ENCODE assay signal across 8 mouse cellular contexts in the genomic region with DNA sequence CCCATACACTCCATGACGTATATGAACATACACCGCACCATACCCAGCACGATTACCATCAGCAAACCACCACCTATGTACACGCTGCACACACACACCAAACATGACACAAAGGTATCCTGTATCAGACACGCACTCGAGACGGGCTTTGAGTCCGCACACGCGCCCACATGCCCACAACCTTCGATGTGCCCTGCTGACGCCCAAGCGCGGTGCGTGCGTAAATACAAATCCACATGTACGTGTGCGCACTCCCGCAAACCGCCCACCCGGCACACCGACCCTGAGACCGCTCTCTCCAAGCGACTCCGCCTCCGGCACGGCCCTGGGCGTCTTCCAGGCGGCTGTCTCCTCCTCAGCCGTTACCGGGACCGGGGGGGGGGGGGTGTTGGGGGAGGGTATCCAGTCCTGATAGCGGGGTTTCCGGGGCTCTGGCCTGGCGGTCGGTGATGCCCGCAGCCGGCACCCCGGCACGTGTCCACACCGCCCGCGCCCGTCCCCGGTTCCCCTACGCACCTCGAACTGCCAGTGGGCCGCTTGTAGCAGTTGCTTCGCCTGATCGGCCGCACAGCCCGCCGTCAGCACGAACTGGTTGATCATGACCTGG. TPM values are rescaled to one million over a fixed set of nuclear protein-coding genes. Genes with fewer than 3 reads are reported as not detected.
DNase-seq lines count a peak whose midpoint lies in the region; ATAC-seq and TF ChIP-seq lines count a peak whose summit lies in the region.

No protein-coding gene starts in this region.

- no peak for TF ChIP-seq POLR2A in ES-Bruce4 (IDR thresholded peaks at IDR 0.05; ENCODE audit: insufficient read depth, low read length)

- TF ChIP-seq CTCF in ES-Bruce4 (IDR thresholded peaks at IDR 0.05; ENCODE audit: low read depth, low read length), result no peak
- TF ChIP-seq CTCF in hindbrain, postnatal 0 days (IDR thresholded peaks at IDR 0.05; ENCODE audit: low read depth), result no peak

- H3K4me2 ChIP-seq in heart, embryonic 15.5 days, result peak overlapping the region; percentile 90
- peak overlapping the region; percentile 63 for H3K4me2 ChIP-seq in hindbrain, postnatal 0 days (ENCODE audit: low read depth, low read length)
- peak overlapping the region; percentile 96 for H3K4me2 ChIP-seq in liver, embryonic 11.5 days
- peak overlapping the region; percentile 81 for H3K4me2 ChIP-seq in neural tube, embryonic 14.5 days (ENCODE audit: low read depth, low read length)

- peak; percentile 7 for ATAC-seq in heart, embryonic 15.5 days (replicated peaks; ENCODE audit: insufficient number of reproducible peaks, insufficient read depth, low FRiP score, low read depth)
- peak; percentile 33 for ATAC-seq in hindbrain, postnatal 0 days
- peak; percentile 22 for ATAC-seq in liver, embryonic 11.5 days (replicated peaks; ENCODE audit: low FRiP score)
- peak; percentile 38 for ATAC-seq in neural tube, embryonic 14.5 days (ENCODE audit: low read depth)

- no peaks in the 10 kb centered on the region for H3K9me3 ChIP-seq in heart, embryonic 15.5 days (replicated peaks)
- no peaks in the 10 kb centered on the region for H3K9me3 ChIP-seq in ES-Bruce4 (replicated peaks; ENCODE audit: control insufficient read depth, insufficient read depth, low read length, poor library complexity, severe bottlenecking)
- H3K9me3 ChIP-seq in hindbrain, postnatal 0 days (ENCODE audit: low read length), result no peaks in the 10 kb centered on the region
- no peaks in the 10 kb centered on the region for H3K9me3 ChIP-seq in liver, embryonic 11.5 days (ENCODE audit: control insufficient read depth, low read length)
- no peaks in the 10 kb centered on the region for H3K9me3 ChIP-seq in neural tube, embryonic 14.5 days (ENCODE audit: control insufficient read depth, low read length)

- H3K4me3 ChIP-seq in heart, embryonic 15.5 days, result peak overlapping the region; percentile 95
- peak overlapping the region; percentile 74 for H3K4me3 ChIP-seq in ES-Bruce4 (ENCODE audit: low read depth, low read length)
- H3K4me3 ChIP-seq in hindbrain, postnatal 0 days (ENCODE audit: low read length), result peak overlapping the region; percentile 81
- peak overlapping the region; percentile 89 for H3K4me3 ChIP-seq in liver, embryonic 11.5 days (ENCODE audit: low read depth, low read length)
- peak overlapping the region; percentile 75 for H3K4me3 ChIP-seq in neural tube, embryonic 14.5 days (ENCODE audit: low read depth, low read length)

- peak overlapping the region; percentile 100 for H3K27ac ChIP-seq in heart, embryonic 15.5 days
- H3K27ac ChIP-seq in ES-Bruce4 (ENCODE audit: insufficient read depth, low read length), result peak overlapping the region; percentile 71; the same call in 1 of the 2 replicates
- H3K27ac ChIP-seq in hindbrain, postnatal 0 days, result peak overlapping the region; percentile 98
- peak overlapping the region; percentile 100 for H3K27ac ChIP-seq in liver, embryonic 11.5 days (ENCODE audit: low read depth, low read length)
- peak overlapping the region; percentile 99 for H3K27ac ChIP-seq in neural tube, embryonic 14.5 days (ENCODE audit: low read depth, low read length)

- no peaks in the 10 kb centered on the region for H3K27me3 ChIP-seq in heart, embryonic 15.5 days
- H3K27me3 ChIP-seq in ES-Bruce4 (ENCODE audit: control insufficient read depth, insufficient read depth, low read length, poor library complexity, severe bottlenecking), result no peaks in the 10 kb centered on the region
- H3K27me3 ChIP-seq in hindbrain, postnatal 0 days (ENCODE audit: insufficient read depth, low read length), result no peaks in the 10 kb centered on the region
- H3K27me3 ChIP-seq in liver, embryonic 11.5 days (replicated peaks; ENCODE audit: control insufficient read depth, insufficient read depth, low read length), result no peaks in the 10 kb centered on the region
- no peaks in the 10 kb centered on the region for H3K27me3 ChIP-seq in neural tube, embryonic 14.5 days (ENCODE audit: control insufficient read depth, insufficient read depth, low read length)

- under 1% methylated on average over 54 of the region's 54 CpGs for WGBS in heart, embryonic 15.5 days
- WGBS in hindbrain, postnatal 0 days, result under 1% methylated on average over 48 of the region's 54 CpGs
- WGBS in liver, embryonic 11.5 days, result under 1% methylated on average over 48 of the region's 54 CpGs
- under 1% methylated on average over 43 of the region's 54 CpGs for WGBS in neural tube, embryonic 14.5 days

- peak overlapping the region; percentile 91 for H3K9ac ChIP-seq in heart, embryonic 15.5 days
- H3K9ac ChIP-seq in ES-Bruce4 (ENCODE audit: low read depth, poor library complexity, severe bottlenecking), result peak overlapping the region; percentile 80
- H3K9ac ChIP-seq in hindbrain, postnatal 0 days (replicated peaks; ENCODE audit: low read length), result peak overlapping the region; percentile 89
- H3K9ac ChIP-seq in liver, embryonic 11.5 days (ENCODE audit: low read depth, low read length), result peak overlapping the region; percentile 93
- H3K9ac ChIP-seq in neural tube, embryonic 14.5 days (replicated peaks; ENCODE audit: low read depth, low read length), result peak overlapping the region; percentile 76

- H3K4me1 ChIP-seq in heart, embryonic 15.5 days (replicated peaks), result peaks cover 47% of the 10 kb centered on the region
- H3K4me1 ChIP-seq in ES-Bruce4 (ENCODE audit: control insufficient read depth, insufficient read depth, low read length), result peaks cover 1% of the 10 kb centered on the region
- H3K4me1 ChIP-seq in hindbrain, postnatal 0 days (ENCODE audit: insufficient read depth, low read length), result peaks cover 15% of the 10 kb centered on the region
- peaks cover 41% of the 10 kb centered on the region for H3K4me1 ChIP-seq in liver, embryonic 11.5 days (replicated peaks; ENCODE audit: control insufficient read depth, insufficient read depth, low read length)
- peaks cover 28% of the 10 kb centered on the region for H3K4me1 ChIP-seq in neural tube, embryonic 14.5 days (ENCODE audit: control insufficient read depth, insufficient read depth, low read length)

- no peak for TF ChIP-seq EP300 in ES-Bruce4 (IDR thresholded peaks at IDR 0.05; ENCODE audit: insufficient read depth, low read depth, low read length)

- H3K36me3 ChIP-seq in heart, embryonic 15.5 days, result peaks cover 8% of the 10 kb centered on the region; the same call in 1 of the 2 replicates
- no peaks in the 10 kb centered on the region; the same call in 1 of the 2 replicates for H3K36me3 ChIP-seq in ES-Bruce4 (ENCODE audit: control insufficient read depth, insufficient read depth, low read length, poor library complexity, severe bottlenecking)
- peaks cover 3% of the 10 kb centered on the region; the same call in 1 of the 2 replicates for H3K36me3 ChIP-seq in hindbrain, postnatal 0 days (ENCODE audit: insufficient read depth, low read length)
- peaks cover 13% of the 10 kb centered on the region for H3K36me3 ChIP-seq in liver, embryonic 11.5 days (ENCODE audit: control insufficient read depth, insufficient read depth, low read length)
- H3K36me3 ChIP-seq in neural tube, embryonic 14.5 days (ENCODE audit: control insufficient read depth, insufficient read depth, low read length), result peaks cover 11% of the 10 kb centered on the region; the same call in 1 of the 2 replicates

- DNase-seq in heart, adult 11 months, result no peak
- peak; percentile 59 for DNase-seq in embryo, embryonic 11 days
- DNase-seq in hindbrain, postnatal 0 days (ENCODE audit: low spot score), result peak; percentile 71
- no peak for DNase-seq in liver, embryonic 11.5 days (ENCODE audit: low spot score)
- no peak for DNase-seq in urinary bladder, postnatal 10 days (ENCODE audit: low spot score)

RNA-seq across cellular contexts. Expression of gene Ubald1, which starts 0.9 kb away (rescaled TPM):
- polyA plus RNA-seq in heart, embryonic 15.5 days (2015; fragmentation: Nextera tagmentation; extraction: Ambion mirVana), result 24.7 and 29.7 TPM in 2 replicates
- 31.1 and 32.7 TPM in 2 replicates for polyA plus RNA-seq in ES-Bruce4 (2011; ENCODE audit: insufficient read depth, insufficient read length, low read depth, missing spikeins)
- total RNA-seq in hindbrain, postnatal 0 days (2014; rRNA removed), result 37.6 and 38.8 TPM in 2 replicates
- polyA plus RNA-seq in hindbrain, postnatal 0 days (2015; fragmentation: Nextera tagmentation; extraction: Ambion mirVana), result 66.3 and 66.6 TPM in 2 replicates
- 26.4 and 29.9 TPM in 2 replicates for polyA plus RNA-seq in liver, embryonic 11.5 days (2014; fragmentation: Nextera tagmentation; extraction: Ambion mirVana)
- polyA plus RNA-seq in neural tube, embryonic 14.5 days (2014; fragmentation: Nextera tagmentation; extraction: Ambion mirVana), result 63.6 and 65.0 TPM in 2 replicates

RNA-seq across cellular contexts. Expression of gene Mgrn1, which starts 6.8 kb away (rescaled TPM):
- 101 and 112 TPM in 2 replicates for polyA plus RNA-seq in heart, embryonic 15.5 days (2015; fragmentation: Nextera tagmentation; extraction: Ambion mirVana)
- polyA plus RNA-seq in ES-Bruce4 (2011; ENCODE audit: insufficient read depth, insufficient read length, low read depth, missing spikeins), result 46.6 and 47.8 TPM in 2 replicates
- 217 and 235 TPM in 2 replicates for total RNA-seq in hindbrain, postnatal 0 days (2014; rRNA removed)
- polyA plus RNA-seq in hindbrain, postnatal 0 days (2015; fragmentation: Nextera tagmentation; extraction: Ambion mirVana), result 123 and 126 TPM in 2 replicates
- polyA plus RNA-seq in liver, embryonic 11.5 days (2014; fragmentation: Nextera tagmentation; extraction: Ambion mirVana), result 50.5 and 52.5 TPM in 2 replicates
- 125 and 128 TPM in 2 replicates for polyA plus RNA-seq in neural tube, embryonic 14.5 days (2014; fragmentation: Nextera tagmentation; extraction: Ambion mirVana)

RNA-seq across cellular contexts. Expression of gene 4930562C15Rik, which starts 44.0 kb away (rescaled TPM):
- polyA plus RNA-seq in heart, embryonic 15.5 days (2015; fragmentation: Nextera tagmentation; extraction: Ambion mirVana), result 0.26 and 0.28 TPM in 2 replicates
- not detected in 2 replicates for polyA plus RNA-seq in ES-Bruce4 (2011; ENCODE audit: insufficient read depth, insufficient read length, low read depth, missing spikeins)
- 0.47 TPM in 1 of 2 replicates, not detected in the other for total RNA-seq in hindbrain, postnatal 0 days (2014; rRNA removed)
- 0.29 and 0.31 TPM in 2 replicates for polyA plus RNA-seq in hindbrain, postnatal 0 days (2015; fragmentation: Nextera tagmentation; extraction: Ambion mirVana)
- 0.19 and 0.33 TPM in 2 replicates for polyA plus RNA-seq in liver, embryonic 11.5 days (2014; fragmentation: Nextera tagmentation; extraction: Ambion mirVana)
- 0.85 and 0.86 TPM in 2 replicates for polyA plus RNA-seq in neural tube, embryonic 14.5 days (2014; fragmentation: Nextera tagmentation; extraction: Ambion mirVana)

RNA-seq across cellular contexts. Expression of gene Nudt16l1, which starts 59.4 kb away (rescaled TPM):
- polyA plus RNA-seq in heart, embryonic 15.5 days (2015; fragmentation: Nextera tagmentation; extraction: Ambion mirVana), result 97.4 and 122 TPM in 2 replicates
- polyA plus RNA-seq in ES-Bruce4 (2011; ENCODE audit: insufficient read depth, insufficient read length, low read depth, missing spikeins), result 37.8 and 41.0 TPM in 2 replicates
- 29.8 and 43.0 TPM in 2 replicates for total RNA-seq in hindbrain, postnatal 0 days (2014; rRNA removed)
- polyA plus RNA-seq in hindbrain, postnatal 0 days (2015; fragmentation: Nextera tagmentation; extraction: Ambion mirVana), result 119 and 121 TPM in 2 replicates
- 102 and 103 TPM in 2 replicates for polyA plus RNA-seq in liver, embryonic 11.5 days (2014; fragmentation: Nextera tagmentation; extraction: Ambion mirVana)
- polyA plus RNA-seq in neural tube, embryonic 14.5 days (2014; fragmentation: Nextera tagmentation; extraction: Ambion mirVana), result 135 and 140 TPM in 2 replicates

Comparison
In these comparisons a context has a peak if more than half of its experiments do, and no peak if none do; other contexts are left out.
1. DNase-seq: peak in embryo, embryonic 11 days (single experiment) and hindbrain, postnatal 0 days (single experiment); none in heart, adult 11 months (single experiment), liver, embryonic 11.5 days (single experiment) and urinary bladder, postnatal 10 days (single experiment).
2. Peak in every context shown above with its lines, with median percentiles within 50 percentile points of each other: ATAC-seq, H3K27ac ChIP-seq, H3K4me2 ChIP-seq, H3K4me3 ChIP-seq and H3K9ac ChIP-seq.